Mouse (Mus musculus) bone marrow macrophage, adult 2 months (primary cell): ENCODE measurements around the gene Polr1d.

Experiments
- CTCF ChIP-seq: IDR thresholded peaks from 2 replicates; pipeline ENCODE4 v1.5.1; 2012; ENCODE audit warnings: low read depth, mild to moderate bottlenecking, low read length, moderate library complexity
- POLR2A ChIP-seq: IDR thresholded peaks from 2 replicates; pipeline ENCODE4 v1.6.1; 2012; ENCODE audit warnings: mild to moderate bottlenecking, low read depth, low read length, borderline replicate concordance

- no peak for TF ChIP-seq CTCF
- no peak for TF ChIP-seq POLR2A
Measured at GRCm38 (mm10) chr5:147102295-147102694, 25.4 kb downstream of the Polr1d start.
